Mouse (Mus musculus) adrenal gland, adult 2 months (tissue): ENCODE measurements at regions not wholly inside any gene's neighbourhood (a gene's known extent, or its start where the extent isn't known, plus 50 kb on each side); places are given as distances from the start of the nearest gene placed in this dataset.
A peak's percentile ranks its signal among the peaks of the same experiment; 100 is the strongest.

Source experiments
- DNase-seq: peaks from one replicate; pipeline ENCODE4 v3.0.0; 2021

- peak; percentile 49 for DNase-seq
Measured at GRCm38 (mm10) chr19:3083438-3083837, 199.3 kb upstream of the Mrpl21 start.

DNA sequence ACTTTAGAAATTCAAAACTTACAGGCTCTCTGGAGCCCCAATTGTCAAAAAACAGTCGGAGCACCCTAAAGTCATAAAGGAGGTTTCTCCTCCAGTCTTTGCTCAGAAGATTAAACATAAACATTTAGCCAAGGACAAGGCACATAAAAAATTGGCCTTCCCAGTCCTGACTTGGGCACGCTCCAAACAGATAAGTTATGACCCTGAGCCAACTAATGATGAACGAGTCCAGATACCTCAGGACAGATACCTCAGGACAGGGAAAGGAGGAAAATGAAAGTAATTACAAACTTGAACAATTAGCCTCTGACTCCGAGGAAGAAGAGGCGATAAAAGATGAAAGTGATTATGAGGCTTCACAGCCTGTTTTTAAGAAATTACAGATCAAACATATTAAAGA, 190.9 kb upstream of the Mrpl21 start:
- DNase-seq: peak; percentile 43
